Mouse (Mus musculus): ENCODE data around the gene Ccdc80.

The Ccdc80 gene

GRCm38 (mm10) chr16:45093137-45093731, at the start of gene Ccdc80:
Gene Ccdc80 (plus strand): TSS chr16:45093402.
- no peak for DNase-seq

GRCm38 (mm10) chr16:45044844-45045243, 48.4 kb upstream of the Ccdc80 start:
- DNase-seq, result no peak

- DNase-seq, result no peak
Observed at GRCm38 (mm10) chr16:45057222-45057621, 36.0 kb upstream of the Ccdc80 start.

- no peak for DNase-seq
Observed at GRCm38 (mm10) chr16:45057922-45058321, 35.3 kb upstream of the Ccdc80 start.

- no peak for DNase-seq
Observed at GRCm38 (mm10) chr16:45061140-45061539, 32.1 kb upstream of the Ccdc80 start.

- no peak for DNase-seq
Observed at GRCm38 (mm10) chr16:45070383-45071083, 22.7 kb upstream of the Ccdc80 start.

- DNase-seq, result no peak
Observed at GRCm38 (mm10) chr16:45071424-45071823, 21.8 kb upstream of the Ccdc80 start.

GRCm38 (mm10) chr16:45077517-45078080, 15.6 kb upstream of the Ccdc80 start:
- DNase-seq, result no peak

GRCm38 (mm10) chr16:45079322-45079721, 13.9 kb upstream of the Ccdc80 start:
- DNase-seq, result no peak

- DNase-seq, result no peak
Observed at GRCm38 (mm10) chr16:45088842-45089241, 4.4 kb upstream of the Ccdc80 start.

- DNase-seq, result peak; percentile 67 to 73
Observed at GRCm38 (mm10) chr16:45090005-45090404, 3.2 kb upstream of the Ccdc80 start.

- DNase-seq, result no peak
Observed at GRCm38 (mm10) chr16:45094136-45094756, 1.0 kb downstream of the Ccdc80 start.

GRCm38 (mm10) chr16:45095030-45095429, 1.8 kb downstream of the Ccdc80 start:
- DNase-seq, result no peak

- no peak for DNase-seq
Observed at GRCm38 (mm10) chr16:45095561-45096482, 2.6 kb downstream of the Ccdc80 start.

GRCm38 (mm10) chr16:45097467-45097866, 4.3 kb downstream of the Ccdc80 start:
- DNase-seq, result no peak

- no peak for DNase-seq
Observed at GRCm38 (mm10) chr16:45098186-45098885, 5.1 kb downstream of the Ccdc80 start.

GRCm38 (mm10) chr16:45098886-45099210, 5.6 kb downstream of the Ccdc80 start:
- no peak for DNase-seq

GRCm38 (mm10) chr16:45100892-45101291, 7.7 kb downstream of the Ccdc80 start:
- no peak for DNase-seq

- DNase-seq, result no peak
Observed at GRCm38 (mm10) chr16:45104993-45105392, 11.8 kb downstream of the Ccdc80 start.

GRCm38 (mm10) chr16:45108203-45108878, 15.1 kb downstream of the Ccdc80 start:
- DNase-seq, result no peak

GRCm38 (mm10) chr16:45110498-45110897, 17.3 kb downstream of the Ccdc80 start:
- DNase-seq, result no peak

GRCm38 (mm10) chr16:45117200-45117599, 24.0 kb downstream of the Ccdc80 start:
- DNase-seq, result no peak
